Mouse (Mus musculus): ENCODE measurements around the gene Tmem87b. TPM values are rescaled to one million over a fixed set of nuclear protein-coding genes. Genes with fewer than 3 reads are reported as not detected.

Gene Tmem87b
- polyA plus RNA-seq, 1 experiment from 2014 or later: 35.4 TPM

DNA sequence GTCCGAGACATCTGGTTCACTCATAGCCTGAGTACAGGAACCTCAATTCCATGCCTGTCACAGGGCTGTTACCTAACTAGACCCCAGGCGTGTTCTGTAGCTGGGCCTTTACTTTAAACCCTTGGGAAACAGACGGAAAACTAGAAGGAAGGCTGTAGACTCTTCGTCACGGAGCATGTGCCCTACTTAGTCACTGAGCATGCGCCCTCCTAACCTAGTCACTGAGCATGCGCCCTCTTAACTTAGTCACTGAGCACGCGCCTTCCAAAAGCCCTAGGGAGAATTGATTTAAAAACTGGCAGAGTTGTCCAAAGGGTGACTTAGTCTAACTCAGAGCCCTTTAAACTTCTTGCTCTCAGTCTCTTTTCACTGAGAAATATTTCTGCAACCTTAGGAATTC, 44.7 kb downstream of the Tmem87b start, which contains the start of gene Fbln7:
TSS of gene Fbln7 (plus strand) at position 346 of the 400 bp plus-strand sequence.
- peaks cover 3% of the 10 kb centered on the region; the same call in 1 of the 2 replicates for H3K27me3 ChIP-seq (ENCODE audit: control insufficient read depth, insufficient read depth, low read depth, low read length)
- H3K4me3 ChIP-seq (ENCODE audit: low read length): peak within 1 kb of the TSS; percentile 58
- H3K9me3 ChIP-seq (ENCODE audit: control insufficient read depth, low read length): no peaks in the 10 kb centered on the region
- H3K9ac ChIP-seq (ENCODE audit: low read length): peak within 1 kb of the TSS; percentile 69
- no peak for ATAC-seq (ENCODE audit: low read depth)
- H3K36me3 ChIP-seq (ENCODE audit: control insufficient read depth, insufficient read depth, low read length): no peaks in the 10 kb centered on the region
- H3K27ac ChIP-seq (ENCODE audit: low read length): no peak within 1 kb of the TSS
- WGBS: 90% methylated on average over 9 of the region's 9 CpGs
- H3K4me2 ChIP-seq (ENCODE audit: low read depth, low read length): peak within 1 kb of the TSS; percentile 94
- H3K4me1 ChIP-seq (replicated peaks; ENCODE audit: control insufficient read depth, insufficient read depth, low read length): peaks cover 9% of the 10 kb centered on the region

DNA sequence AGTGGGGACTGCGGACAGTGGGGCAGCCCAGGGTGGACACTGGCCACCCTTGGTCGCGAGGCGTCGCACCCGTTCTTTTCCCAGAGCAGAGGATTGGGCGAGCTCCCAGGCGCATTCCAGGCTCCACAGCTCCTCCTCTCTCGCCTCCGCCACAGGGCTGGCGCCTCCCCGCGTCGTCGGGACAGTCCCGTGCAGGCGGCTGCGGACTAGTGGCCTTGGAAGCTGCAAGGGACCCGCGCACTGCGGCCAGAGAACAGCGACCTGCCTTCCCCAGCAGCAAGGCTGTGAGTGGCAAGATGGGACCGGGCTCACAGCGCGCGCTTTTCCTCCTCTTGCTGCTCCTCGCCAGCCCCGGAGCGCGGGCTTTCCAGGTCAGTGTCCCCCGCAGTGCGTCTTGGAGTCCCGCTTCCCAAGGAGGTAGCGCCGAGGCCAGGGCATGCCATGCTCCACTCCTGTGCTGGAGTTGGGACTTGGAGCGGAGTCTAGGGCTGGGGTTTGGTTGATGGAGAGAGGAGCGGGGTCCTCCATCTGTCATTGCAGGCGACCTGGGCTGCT, 45.9 kb downstream of the Tmem87b start:
- Histone ChIP-seq H3K4me1 (replicated peaks; ENCODE audit: control insufficient read depth, insufficient read depth, low read length) (peaks cover 9% of the 10 kb centered on the region), H3K4me3 (ENCODE audit: low read length) (peak overlapping the region; percentile 58), H3K4me2 (ENCODE audit: low read depth, low read length) (peak overlapping the region; percentile 94), H3K36me3 (ENCODE audit: control insufficient read depth, insufficient read depth, low read length) (no peaks in the 10 kb centered on the region), H3K27ac (ENCODE audit: low read length) (no peak overlapping the region), H3K9ac (ENCODE audit: low read length) (peak overlapping the region; percentile 69), H3K9me3 (ENCODE audit: control insufficient read depth, low read length) (no peaks in the 10 kb centered on the region), H3K27me3 (ENCODE audit: control insufficient read depth, insufficient read depth, low read depth, low read length) (peaks cover 3% of the 10 kb centered on the region; the same call in 1 of the 2 replicates)
- peak; percentile 95 for ATAC-seq (ENCODE audit: low read depth)
- WGBS: under 1% methylated on average over 34 of the region's 38 CpGs

DNA sequence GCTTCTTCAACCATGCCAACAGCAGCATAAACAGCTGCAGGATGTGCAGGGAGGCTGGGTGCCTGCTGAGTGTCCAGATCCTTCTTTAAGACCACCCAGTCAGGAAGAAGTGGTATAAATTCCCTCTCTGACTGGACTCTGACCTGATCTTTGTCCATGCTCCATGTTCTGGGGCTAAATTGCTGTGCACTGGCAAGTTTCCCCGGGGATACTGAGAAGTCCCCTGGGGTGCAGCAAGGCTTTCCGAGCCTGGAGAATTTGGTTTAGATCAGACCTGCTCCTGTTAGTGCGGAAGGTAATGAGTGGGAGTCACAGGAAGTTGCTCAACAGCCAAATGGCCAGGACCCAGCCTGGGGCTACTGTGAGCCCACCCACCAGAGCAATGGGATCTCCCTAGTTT, 47.1 kb downstream of the Tmem87b start:
- WGBS: 52% methylated on average over 3 of the region's 3 CpGs
- no peak for ATAC-seq (ENCODE audit: low read depth)
- Histone ChIP-seq H3K27ac (ENCODE audit: low read length) (no peak overlapping the region), H3K4me3 (ENCODE audit: low read length) (no peak overlapping the region), H3K4me2 (ENCODE audit: low read depth, low read length) (no peak overlapping the region), H3K27me3 (ENCODE audit: control insufficient read depth, insufficient read depth, low read depth, low read length) (peaks cover 3% of the 10 kb centered on the region; the same call in 1 of the 2 replicates), H3K36me3 (ENCODE audit: control insufficient read depth, insufficient read depth, low read length) (no peaks in the 10 kb centered on the region), H3K4me1 (replicated peaks; ENCODE audit: control insufficient read depth, insufficient read depth, low read length) (peaks cover 5% of the 10 kb centered on the region), H3K9me3 (ENCODE audit: control insufficient read depth, low read length) (no peaks in the 10 kb centered on the region), H3K9ac (ENCODE audit: low read length) (no peak overlapping the region)

DNA sequence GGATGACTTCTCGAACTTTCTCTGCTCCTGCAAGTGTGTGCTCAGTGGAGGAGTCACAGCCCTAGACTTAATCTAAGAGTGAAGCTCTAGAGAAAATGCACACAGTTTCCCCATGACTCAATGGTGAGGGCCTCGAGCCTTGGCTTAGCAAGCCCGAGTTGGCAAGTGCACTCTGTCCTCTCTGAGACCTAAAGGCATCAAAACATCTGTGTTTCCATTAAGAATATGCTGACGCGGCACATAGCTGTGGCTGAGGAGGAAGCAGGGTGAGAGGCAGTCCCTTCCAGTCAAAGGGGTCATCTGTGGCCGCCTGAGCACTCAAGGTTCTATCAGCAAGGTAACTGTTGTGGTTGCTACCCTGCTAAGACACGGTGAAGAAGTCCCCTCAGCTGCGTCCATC, 53.7 kb downstream of the Tmem87b start:
- ATAC-seq (ENCODE audit: low read depth): no peak
- Histone ChIP-seq H3K4me3 (ENCODE audit: low read length) (no peak overlapping the region), H3K4me1 (replicated peaks; ENCODE audit: control insufficient read depth, insufficient read depth, low read length) (no peaks in the 10 kb centered on the region), H3K9me3 (ENCODE audit: control insufficient read depth, low read length) (no peaks in the 10 kb centered on the region), H3K27me3 (ENCODE audit: control insufficient read depth, insufficient read depth, low read depth, low read length) (no peaks in the 10 kb centered on the region), H3K9ac (ENCODE audit: low read length) (no peak overlapping the region), H3K36me3 (ENCODE audit: control insufficient read depth, insufficient read depth, low read length) (no peaks in the 10 kb centered on the region), H3K4me2 (ENCODE audit: low read depth, low read length) (no peak overlapping the region), H3K27ac (ENCODE audit: low read length) (no peak overlapping the region)
- 56% methylated on average over 8 of the region's 8 CpGs for WGBS

DNA sequence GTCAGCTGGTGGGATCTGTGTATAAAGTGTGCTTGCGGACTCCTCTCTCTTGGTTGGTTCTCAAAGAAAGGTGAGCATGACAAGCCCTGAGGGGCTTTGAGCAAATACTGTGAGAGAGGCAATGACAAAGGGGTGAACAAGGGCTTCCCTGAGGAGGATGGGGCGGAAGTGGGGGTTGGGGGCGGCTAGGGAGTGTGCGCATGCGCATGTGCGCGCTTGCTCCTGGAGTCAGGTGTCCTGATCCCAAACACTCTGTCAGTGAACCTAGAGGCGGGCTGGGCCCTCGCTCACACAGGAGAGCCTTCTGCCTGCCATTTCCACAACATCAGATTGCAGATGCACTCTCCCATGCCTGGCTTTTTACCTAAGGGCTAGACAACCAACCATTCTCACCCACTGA, 54.3 kb downstream of the Tmem87b start:
- H3K4me2 ChIP-seq (ENCODE audit: low read depth, low read length): no peak overlapping the region
- H3K27ac ChIP-seq (ENCODE audit: low read length): no peak overlapping the region
- 90% methylated on average over 9 of the region's 9 CpGs for WGBS
- H3K9ac ChIP-seq (ENCODE audit: low read length): no peak overlapping the region
- no peaks in the 10 kb centered on the region for H3K4me1 ChIP-seq (replicated peaks; ENCODE audit: control insufficient read depth, insufficient read depth, low read length)
- H3K4me3 ChIP-seq (ENCODE audit: low read length): no peak overlapping the region
- no peaks in the 10 kb centered on the region for H3K36me3 ChIP-seq (ENCODE audit: control insufficient read depth, insufficient read depth, low read length)
- no peaks in the 10 kb centered on the region for H3K9me3 ChIP-seq (ENCODE audit: control insufficient read depth, low read length)
- no peak for ATAC-seq (ENCODE audit: low read depth)
- H3K27me3 ChIP-seq (ENCODE audit: control insufficient read depth, insufficient read depth, low read depth, low read length): no peaks in the 10 kb centered on the region

DNA sequence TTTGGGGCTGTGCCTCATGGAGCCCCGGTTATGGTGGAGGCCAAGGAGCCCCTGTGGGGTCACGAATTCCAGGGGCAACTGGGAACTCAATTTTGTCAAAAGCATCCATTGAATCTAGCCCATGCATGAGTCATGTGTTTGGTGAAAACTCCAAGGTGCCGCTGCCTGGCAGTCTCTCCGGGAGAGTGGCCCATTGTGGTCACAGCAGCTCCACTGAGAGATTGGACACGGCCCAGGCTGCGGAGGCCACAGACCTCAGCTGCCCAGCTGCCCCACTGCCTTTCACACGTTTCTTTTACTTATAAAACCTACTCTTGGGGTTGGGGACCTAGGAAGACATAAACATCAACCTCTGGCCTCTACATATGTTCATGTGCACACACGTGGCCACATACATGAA, 57.6 kb downstream of the Tmem87b start:
- no peaks in the 10 kb centered on the region for H3K36me3 ChIP-seq (ENCODE audit: control insufficient read depth, insufficient read depth, low read length)
- no peak for ATAC-seq (ENCODE audit: low read depth)
- H3K4me2 ChIP-seq (ENCODE audit: low read depth, low read length): no peak overlapping the region
- H3K27ac ChIP-seq (ENCODE audit: low read length): no peak overlapping the region
- H3K4me3 ChIP-seq (ENCODE audit: low read length): no peak overlapping the region
- no peaks in the 10 kb centered on the region for H3K27me3 ChIP-seq (ENCODE audit: control insufficient read depth, insufficient read depth, low read depth, low read length)
- H3K4me1 ChIP-seq (replicated peaks; ENCODE audit: control insufficient read depth, insufficient read depth, low read length): no peaks in the 10 kb centered on the region
- H3K9ac ChIP-seq (ENCODE audit: low read length): no peak overlapping the region
- no peaks in the 10 kb centered on the region for H3K9me3 ChIP-seq (ENCODE audit: control insufficient read depth, low read length)
- 74% methylated on average over 8 of the region's 8 CpGs for WGBS

DNA sequence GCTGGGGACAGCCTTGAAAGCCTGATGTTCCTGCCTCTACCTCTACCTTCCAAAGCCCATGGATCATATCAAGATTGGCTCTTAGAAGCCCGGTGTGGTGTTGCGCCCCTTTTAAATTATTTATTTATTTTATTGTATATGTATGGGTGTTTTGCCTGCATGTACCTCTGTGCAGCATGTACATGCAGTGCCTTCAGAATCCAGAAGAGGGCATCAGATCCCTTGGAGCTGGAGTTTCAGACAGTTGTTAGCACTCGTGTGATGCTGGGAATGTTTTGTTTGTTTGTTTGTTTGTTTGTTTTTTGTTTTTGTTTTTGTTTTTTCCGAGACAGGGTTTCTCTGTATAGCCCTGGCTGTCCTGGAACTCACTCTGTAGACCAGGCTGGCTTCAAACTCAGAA, 63.3 kb downstream of the Tmem87b start:
- Histone ChIP-seq H3K27me3 (ENCODE audit: control insufficient read depth, insufficient read depth, low read depth, low read length) (no peaks in the 10 kb centered on the region), H3K4me2 (ENCODE audit: low read depth, low read length) (no peak overlapping the region), H3K4me1 (replicated peaks; ENCODE audit: control insufficient read depth, insufficient read depth, low read length) (no peaks in the 10 kb centered on the region), H3K36me3 (ENCODE audit: control insufficient read depth, insufficient read depth, low read length) (no peaks in the 10 kb centered on the region), H3K9me3 (ENCODE audit: control insufficient read depth, low read length) (no peaks in the 10 kb centered on the region), H3K9ac (ENCODE audit: low read length) (no peak overlapping the region), H3K27ac (ENCODE audit: low read length) (no peak overlapping the region), H3K4me3 (ENCODE audit: low read length) (no peak overlapping the region)
- WGBS: 49% methylated on average over 4 of the region's 4 CpGs
- ATAC-seq (ENCODE audit: low read depth): no peak

DNA sequence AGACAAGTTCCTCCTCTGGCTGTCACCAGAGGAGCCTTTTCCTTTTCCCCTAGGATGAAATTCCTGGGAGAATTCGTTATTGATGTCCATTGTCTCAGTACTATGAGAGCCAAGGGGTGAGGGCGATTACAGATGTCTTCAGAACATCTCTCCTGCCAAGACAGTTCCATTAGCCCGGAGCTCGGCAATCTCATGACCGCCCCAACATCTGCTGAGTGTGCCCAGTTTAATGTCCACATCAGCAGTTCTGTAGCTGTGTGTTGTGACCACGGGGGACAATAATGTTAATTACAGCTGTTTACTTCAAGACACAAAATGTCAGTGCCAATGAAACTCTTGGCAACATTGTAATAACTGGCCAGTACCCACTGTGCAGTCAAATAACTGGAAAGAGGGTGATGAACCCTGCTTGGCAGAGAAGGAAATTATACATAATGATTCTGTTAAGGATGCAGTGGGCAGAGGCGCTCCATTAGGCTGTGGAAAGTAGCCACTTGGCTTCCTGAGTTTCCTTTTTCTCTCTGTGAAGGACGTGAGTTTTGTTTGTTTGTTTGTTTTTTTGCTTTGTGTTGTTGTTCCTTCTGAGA, 67.4 kb downstream of the Tmem87b start:
- Histone ChIP-seq H3K9me3 (ENCODE audit: control insufficient read depth, low read length) (no peaks in the 10 kb centered on the region), H3K4me2 (ENCODE audit: low read depth, low read length) (no peak overlapping the region), H3K9ac (ENCODE audit: low read length) (no peak overlapping the region), H3K4me3 (ENCODE audit: low read length) (no peak overlapping the region), H3K36me3 (ENCODE audit: control insufficient read depth, insufficient read depth, low read length) (no peaks in the 10 kb centered on the region), H3K4me1 (replicated peaks; ENCODE audit: control insufficient read depth, insufficient read depth, low read length) (no peaks in the 10 kb centered on the region), H3K27me3 (ENCODE audit: control insufficient read depth, insufficient read depth, low read depth, low read length) (no peaks in the 10 kb centered on the region), H3K27ac (ENCODE audit: low read length) (no peak overlapping the region)
- WGBS: 72% methylated on average over 8 of the region's 8 CpGs
- ATAC-seq (ENCODE audit: low read depth): no peak

DNA sequence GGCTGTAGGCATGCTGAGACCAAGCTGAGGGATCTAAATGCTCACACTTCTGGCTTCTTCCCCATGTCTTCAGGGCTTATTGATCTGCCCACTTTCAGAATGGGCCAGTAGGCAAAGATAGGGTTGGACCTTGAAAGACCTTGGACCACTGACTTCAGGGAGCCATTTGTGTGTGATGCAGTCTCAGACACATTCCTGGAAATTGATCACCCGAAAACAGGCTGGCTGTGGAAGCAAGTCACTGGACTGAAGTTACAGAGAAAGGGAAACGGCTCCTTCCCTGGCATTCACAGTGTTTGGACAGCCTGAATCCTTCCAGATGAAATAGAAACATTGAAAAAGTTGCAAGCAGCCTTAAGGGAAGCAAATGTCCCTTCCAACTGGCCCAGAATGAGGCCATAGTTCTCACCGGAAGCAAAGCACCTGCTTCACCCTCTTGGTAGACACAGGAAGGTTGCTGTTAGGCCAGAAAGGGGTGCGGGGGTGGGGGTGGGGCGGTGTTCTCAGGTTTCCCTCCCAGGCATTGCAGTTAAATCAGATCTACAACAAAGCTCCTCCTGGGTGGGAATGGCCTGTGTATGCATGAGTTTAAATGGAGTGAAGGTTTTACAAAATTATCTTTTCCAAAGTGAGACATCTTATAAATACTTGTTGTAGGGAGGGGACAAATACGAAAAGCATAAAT, 70.1 kb downstream of the Tmem87b start:
- Histone ChIP-seq H3K9me3 (ENCODE audit: control insufficient read depth, low read length) (peaks cover 5% of the 10 kb centered on the region; the same call in 1 of the 2 replicates), H3K9ac (ENCODE audit: low read length) (no peak overlapping the region), H3K4me2 (ENCODE audit: low read depth, low read length) (no peak overlapping the region), H3K27me3 (ENCODE audit: control insufficient read depth, insufficient read depth, low read depth, low read length) (no peaks in the 10 kb centered on the region), H3K27ac (ENCODE audit: low read length) (no peak overlapping the region), H3K36me3 (ENCODE audit: control insufficient read depth, insufficient read depth, low read length) (no peaks in the 10 kb centered on the region), H3K4me1 (replicated peaks; ENCODE audit: control insufficient read depth, insufficient read depth, low read length) (no peaks in the 10 kb centered on the region; the same call in 1 of the 2 replicates), H3K4me3 (ENCODE audit: low read length) (no peak overlapping the region)
- no peak for ATAC-seq (ENCODE audit: low read depth)
- 43% methylated on average over 6 of the region's 6 CpGs for WGBS

Data from lung, embryonic 16.5 days (tissue).